Mouse (Mus musculus): Measurements from ENCODE around the gene Mei1.

GRCm38 (mm10) chr15:82091061-82091460, 21.3 kb downstream of the Mei1 start:
- TF ChIP-seq CTCF (IDR thresholded peaks at IDR 0.05; ENCODE audit: low read depth, low read length) (no peak), TAL1 (conservative IDR thresholded peaks at IDR 0.05; ENCODE audit: low read depth, low read length) (no peak), GATA1 (IDR thresholded peaks at IDR 0.05; ENCODE audit: borderline replicate concordance, low read length) (no peak), POLR2AphosphoS5 (IDR thresholded peaks at IDR 0.05; ENCODE audit: insufficient replicate concordance, low read depth, low read length) (no peak), GATA2 (IDR thresholded peaks at IDR 0.05; ENCODE audit: borderline replicate concordance, low read depth, low read length) (no peak)

Data from G1E (cell line).